ENCODE assay signal across 9 mouse cellular contexts in the genomic region with DNA sequence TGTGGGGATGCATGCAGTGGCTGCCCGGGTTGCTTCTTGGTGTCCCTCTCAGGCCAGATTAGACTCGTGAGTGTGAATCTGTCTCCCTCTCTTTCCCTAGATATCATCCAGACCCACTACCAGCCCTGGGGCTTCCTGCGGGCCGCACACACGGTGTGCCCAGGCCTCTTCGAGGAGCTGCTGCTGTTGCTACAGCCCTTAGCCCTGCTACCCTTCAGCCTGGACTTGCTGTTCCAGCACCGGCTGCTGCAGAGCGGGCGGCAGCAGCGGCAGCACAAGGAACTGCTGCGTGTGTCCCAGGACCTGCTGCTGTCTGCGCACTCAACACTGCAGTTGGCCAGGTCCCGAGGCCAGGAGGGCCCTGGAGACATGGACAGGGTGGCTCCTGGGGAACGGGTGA. TPM values are rescaled to one million over a fixed set of nuclear protein-coding genes. Genes with fewer than 3 reads are reported as not detected.
DNase-seq lines count a peak whose midpoint lies in the region; ATAC-seq lines count a peak whose summit lies in the region.
"Had no signal": no experiment of that assay in that cellular context is flagged by ENCODE, and none has a peak within 500 bp of the region (broad histone marks: within the 10 kb centered on the region; RNA-seq: fewer than 3 reads in every experiment).

No protein-coding gene starts in this region.

- no peak overlapping the region for H3K4me3 ChIP-seq in heart, embryonic 12.5 days
- H3K4me3 ChIP-seq in limb, embryonic 11.5 days (ENCODE audit: low read depth, low read length): peak overlapping the region; percentile 10; the same call in 1 of the 2 replicates
- 0 out of 2 replicates have a peak overlapping the region, but pooled peaks have one; percentile 12 for H3K4me3 ChIP-seq in stomach, embryonic 16.5 days (replicated peaks; ENCODE audit: low read length)

- no peak for ATAC-seq in heart, embryonic 12.5 days (ENCODE audit: insufficient number of reproducible peaks, low FRiP score)
- ATAC-seq in limb, embryonic 11.5 days (ENCODE audit: insufficient number of reproducible peaks, low FRiP score, low TSS enrichment, low read depth): 0 out of 2 replicates have a peak, but pooled peaks have one; percentile 8
- no peak for ATAC-seq in stomach, embryonic 16.5 days (ENCODE audit: insufficient read depth, low FRiP score)

- peak overlapping the region; percentile 50; the same call in 1 of the 2 replicates for H3K9ac ChIP-seq in heart, embryonic 12.5 days
- H3K9ac ChIP-seq in limb, embryonic 11.5 days (ENCODE audit: low read length): peak overlapping the region; percentile 47; the same call in 1 of the 2 replicates
- H3K9ac ChIP-seq in stomach, embryonic 16.5 days (ENCODE audit: low read length): 0 out of 2 replicates have a peak overlapping the region, but pooled peaks have one; percentile 14

- DNase-seq in heart, postnatal 36 days: no peak
- peak; percentile 45 for DNase-seq in testis, postnatal 10 days (ENCODE audit: low spot score)
- no peak for DNase-seq in testis, postnatal 14 days (ENCODE audit: low spot score)
- DNase-seq in limb, embryonic 11.5 days (ENCODE audit: low spot score): peak; percentile 44
- no peak for DNase-seq in right cerebral cortex, postnatal 25 days
- no peak for DNase-seq in spleen, postnatal 10 days (ENCODE audit: low spot score in 2 of 2)

- peaks cover 55% of the 10 kb centered on the region for H3K36me3 ChIP-seq in heart, embryonic 12.5 days
- H3K36me3 ChIP-seq in limb, embryonic 11.5 days (ENCODE audit: control insufficient read depth, insufficient read depth, low read length): peaks cover 3% of the 10 kb centered on the region; the same call in 1 of the 2 replicates
- H3K36me3 ChIP-seq in stomach, embryonic 16.5 days (ENCODE audit: control insufficient read depth, insufficient read depth, low read length): peaks cover 19% of the 10 kb centered on the region

- WGBS in heart, embryonic 12.5 days: 29% methylated on average over 14 of the region's 14 CpGs
- 17% methylated on average over 14 of the region's 14 CpGs for WGBS in limb, embryonic 11.5 days
- whole genome bisulfite sequencing in stomach, embryonic 16.5 days: 42% methylated on average over 14 of the region's 14 CpGs

- H3K4me2 ChIP-seq in heart, embryonic 12.5 days: peak overlapping the region; percentile 46; the same call in 1 of the 2 replicates
- peak overlapping the region; percentile 41 for H3K4me2 ChIP-seq in limb, embryonic 11.5 days (ENCODE audit: low read depth, severe bottlenecking)
- peak overlapping the region; percentile 28; the same call in 1 of the 2 replicates for H3K4me2 ChIP-seq in stomach, embryonic 16.5 days (ENCODE audit: low read depth, low read length)

- H3K27ac ChIP-seq in heart, embryonic 12.5 days (ENCODE audit: poor library complexity, severe bottlenecking): no peak overlapping the region
- H3K27ac ChIP-seq in limb, embryonic 11.5 days (replicated peaks; ENCODE audit: low read depth, low read length): no peak overlapping the region
- no peak overlapping the region for H3K27ac ChIP-seq in stomach, embryonic 16.5 days (ENCODE audit: low read length)

- intact Hi-C loops in heart, postnatal 36 days (cut with DNase I): loop anchor here (10.0 kb wide), 1 partner anchor 440 kb away; no protein-coding TSS in a partner anchor

- H3K27me3 ChIP-seq in heart, embryonic 12.5 days (replicated peaks): peaks cover 62% of the 10 kb centered on the region
- peaks cover 51% of the 10 kb centered on the region for H3K27me3 ChIP-seq in limb, embryonic 11.5 days (ENCODE audit: control insufficient read depth, insufficient read depth, low read length)
- peaks cover 6% of the 10 kb centered on the region; the same call in 1 of the 2 replicates for H3K27me3 ChIP-seq in stomach, embryonic 16.5 days (ENCODE audit: control insufficient read depth, insufficient read depth, low read length)

- H3K4me1 ChIP-seq in heart, embryonic 12.5 days (replicated peaks): peaks cover 31% of the 10 kb centered on the region
- peaks cover 4% of the 10 kb centered on the region for H3K4me1 ChIP-seq in limb, embryonic 11.5 days (ENCODE audit: control insufficient read depth, insufficient read depth, low read length)
- H3K4me1 ChIP-seq in stomach, embryonic 16.5 days (ENCODE audit: control insufficient read depth, insufficient read depth, low read length): peaks cover 12% of the 10 kb centered on the region

- no peaks in the 10 kb centered on the region for H3K9me3 ChIP-seq in heart, embryonic 12.5 days (replicated peaks)
- no peaks in the 10 kb centered on the region for H3K9me3 ChIP-seq in limb, embryonic 11.5 days (ENCODE audit: control insufficient read depth, low read length)
- H3K9me3 ChIP-seq in stomach, embryonic 16.5 days (replicated peaks; ENCODE audit: control insufficient read depth, low read length): no peaks in the 10 kb centered on the region

RNA-seq across cellular contexts. Expression of gene Fam166b, which starts 3.7 kb away (rescaled TPM):
- polyA plus RNA-seq in heart, embryonic 12.5 days (2016; fragmentation: Nextera tagmentation; extraction: Ambion mirVana): 0.14 TPM in 1 of 2 replicates, not detected in the other
- total RNA-seq in heart, postnatal 36 days (2021): not detected
- 0.14 TPM in 1 of 2 replicates, not detected in the other for polyA plus RNA-seq in limb, embryonic 11.5 days (2014; fragmentation: Nextera tagmentation; extraction: Ambion mirVana)
- not detected in 2 replicates for polyA plus RNA-seq in stomach, embryonic 16.5 days (2015; fragmentation: Nextera tagmentation; extraction: Ambion mirVana)

RNA-seq across cellular contexts. Expression of gene Tesk1, which starts 16.5 kb away (rescaled TPM):
- polyA plus RNA-seq in heart, embryonic 12.5 days (2016; fragmentation: Nextera tagmentation; extraction: Ambion mirVana): 10.3 and 11.6 TPM in 2 replicates
- total RNA-seq in heart, postnatal 36 days (2021): 10 to 100 TPM; 32.8 to 33.4 TPM
- 9.8 TPM in 2 replicates for polyA plus RNA-seq in limb, embryonic 11.5 days (2014; fragmentation: Nextera tagmentation; extraction: Ambion mirVana)
- polyA plus RNA-seq in stomach, embryonic 16.5 days (2015; fragmentation: Nextera tagmentation; extraction: Ambion mirVana): 1.7 TPM in 2 replicates

RNA-seq across cellular contexts. Expression of gene Cd72, which starts 29.2 kb away (rescaled TPM):
- 0.82 and 2.0 TPM in 2 replicates for polyA plus RNA-seq in heart, embryonic 12.5 days (2016; fragmentation: Nextera tagmentation; extraction: Ambion mirVana)
- total RNA-seq in heart, postnatal 36 days (2021): 1 to 10 TPM in 1 of 2 experiments, under 1 TPM in 1; 0.89 to 1.6 TPM
- polyA plus RNA-seq in limb, embryonic 11.5 days (2014; fragmentation: Nextera tagmentation; extraction: Ambion mirVana): 2.4 and 4.0 TPM in 2 replicates
- 2.6 and 3.5 TPM in 2 replicates for polyA plus RNA-seq in stomach, embryonic 16.5 days (2015; fragmentation: Nextera tagmentation; extraction: Ambion mirVana)

RNA-seq across cellular contexts. Expression of gene Rusc2, which starts 43.4 kb away (rescaled TPM):
- 14.1 and 15.7 TPM in 2 replicates for polyA plus RNA-seq in heart, embryonic 12.5 days (2016; fragmentation: Nextera tagmentation; extraction: Ambion mirVana)
- total RNA-seq in heart, postnatal 36 days (2021): 10 to 100 TPM; 45.5 to 46.0 TPM
- 3.5 and 4.5 TPM in 2 replicates for polyA plus RNA-seq in limb, embryonic 11.5 days (2014; fragmentation: Nextera tagmentation; extraction: Ambion mirVana)
- polyA plus RNA-seq in stomach, embryonic 16.5 days (2015; fragmentation: Nextera tagmentation; extraction: Ambion mirVana): 10.4 and 15.1 TPM in 2 replicates

RNA-seq across cellular contexts. Expression of gene Sit1, which starts 58.3 kb away (rescaled TPM):
- not detected in 2 replicates for polyA plus RNA-seq in heart, embryonic 12.5 days (2016; fragmentation: Nextera tagmentation; extraction: Ambion mirVana)
- total RNA-seq in heart, postnatal 36 days (2021): not detected
- polyA plus RNA-seq in limb, embryonic 11.5 days (2014; fragmentation: Nextera tagmentation; extraction: Ambion mirVana): not detected in 2 replicates
- not detected in 2 replicates for polyA plus RNA-seq in stomach, embryonic 16.5 days (2015; fragmentation: Nextera tagmentation; extraction: Ambion mirVana)
- total RNA-seq: layer of hippocampus, adult 8-10 months had no signal

Comparison
In these comparisons a context has a peak if more than half of its experiments do, and no peak if none do; other contexts are left out.
1. DNase-seq: peak in testis, postnatal 10 days (single experiment) and limb, embryonic 11.5 days (single experiment); none in heart, postnatal 36 days (0 of 2), testis, postnatal 14 days (single experiment), right cerebral cortex, postnatal 25 days (single experiment) and spleen, postnatal 10 days (0 of 2).
2. Peak in every context shown above with its lines, with median percentiles within 50 percentile points of each other: H3K4me2 ChIP-seq and H3K9ac ChIP-seq.